Mouse (Mus musculus) liver, embryonic 15.5 days (tissue): ENCODE measurements around the gene Serpinh1. TPM values are rescaled to one million over a fixed set of nuclear protein-coding genes. Genes with fewer than 3 reads are reported as not detected.

Experiments
- ATAC-seq: fragments of 200-750 bp; cut with Nextera tagmentation; 2 replicates; pipeline ENCODE4 v1.8.0; 2017; ENCODE audit warnings: moderate number of reproducible peaks, mild to moderate bottlenecking, moderate library complexity; ENCODE audit not compliant: insufficient read depth
- H3K27ac ChIP-seq: fragments of 300-500 bp; sonication (generic); replicated peaks from 2 replicates; pipeline ENCODE4 v1.5.1; 2015; ENCODE audit warnings: mild to moderate bottlenecking, inconsistent platforms
- H3K27me3 ChIP-seq: fragments of 300-500 bp; sonication (generic); 2 replicates; pipeline ENCODE4 v1.6.1; 2015; ENCODE audit warnings: mild to moderate bottlenecking, inconsistent platforms
- H3K36me3 ChIP-seq: fragments of 300-500 bp; sonication (generic); replicated peaks from 2 replicates; pipeline ENCODE4 v1.6.1; 2015; ENCODE audit warnings: moderate library complexity, mild to moderate bottlenecking, inconsistent platforms
- H3K4me1 ChIP-seq: fragments of 300-500 bp; sonication (generic); replicated peaks from 2 replicates; pipeline ENCODE4 v1.6.1; 2015; ENCODE audit warnings: inconsistent platforms
- H3K4me2 ChIP-seq: fragments of 300-500 bp; sonication (generic); 2 replicates; pipeline ENCODE4 v1.6.1; 2015; ENCODE audit warnings: moderate library complexity, mild to moderate bottlenecking, inconsistent platforms
- H3K4me3 ChIP-seq: fragments of 300-500 bp; sonication (generic); replicated peaks from 2 replicates; pipeline ENCODE4 v1.5.1; 2015; ENCODE audit warnings: mild to moderate bottlenecking, inconsistent platforms
- H3K9ac ChIP-seq: fragments of 300-500 bp; sonication (generic); 2 replicates; pipeline ENCODE4 v1.6.1; 2015; ENCODE audit warnings: moderate library complexity, mild to moderate bottlenecking, inconsistent platforms
- H3K9me3 ChIP-seq: fragments of 300-500 bp; sonication (generic); replicated peaks from 2 replicates; pipeline ENCODE4 v1.6.1; 2016; ENCODE audit warnings: inconsistent platforms
- WGBS: fragments of 180-500 bp; shearing (Covaris S2); methylation state at CpG from one replicate; pipeline ENCODE4 v1.1.7; 2015; ENCODE audit warnings: mixed read lengths; ENCODE audit not compliant: insufficient replicate concordance; 5-methylcytosine and 5-hydroxymethylcytosine counted together
- polyA plus RNA-seq: library from polyadenylated mRNA; unstranded; fragments of >200 nt; fragmentation: Nextera tagmentation; extraction: Ambion mirVana; gene quantifications from 2 replicates; pipeline ENCODE4 v1.2.1, GENCODE M21; 2015

Gene Serpinh1
- polyA plus RNA-seq, 1 experiment from 2014 or later = 80.5 TPM

DNA sequence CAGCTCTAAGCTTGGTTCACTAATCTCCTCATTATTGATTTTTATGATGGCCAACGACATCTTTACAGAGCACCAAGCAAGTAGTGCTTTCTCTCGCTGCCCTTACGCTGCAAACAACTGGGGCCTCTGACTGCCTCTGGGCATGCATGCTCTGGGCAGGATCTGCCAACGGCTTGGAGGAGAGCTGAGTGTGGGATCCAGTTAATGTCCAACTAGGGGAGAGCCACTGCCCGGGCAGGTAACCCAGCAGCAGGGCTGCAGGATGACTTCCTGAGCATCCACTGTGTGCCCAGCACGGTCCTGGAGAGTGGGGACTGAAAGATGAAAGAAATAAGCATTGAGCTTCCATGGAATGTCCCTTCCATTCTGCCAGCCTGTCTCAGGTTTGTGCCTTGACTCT is 13.7 kb upstream of the Serpinh1 start:
- Histone ChIP-seq H3K4me1 (no peaks in the 10 kb centered on the region), H3K36me3 (no peaks in the 10 kb centered on the region), H3K9ac (no peak overlapping the region), H3K27ac (no peak overlapping the region), H3K27me3 (no peaks in the 10 kb centered on the region; the same call in 1 of the 2 replicates), H3K9me3 (no peaks in the 10 kb centered on the region), H3K4me3 (no peak overlapping the region), H3K4me2 (no peak overlapping the region)
- no peak for ATAC-seq
- 55% methylated on average over 6 of the region's 6 CpGs for WGBS

- ATAC-seq = no peak
- WGBS = 1% methylated on average over 5 of the region's 5 CpGs
- H3K9ac ChIP-seq = no peak overlapping the region
Measured at GRCm38 (mm10) chr7:99365069-99365468, 12.0 kb upstream of the Serpinh1 start.

GRCm38 (mm10) chr7:99362137-99362536 is 9.1 kb upstream of the Serpinh1 start:
- Histone ChIP-seq H3K4me2 (no peak overlapping the region), H3K36me3 (no peaks in the 10 kb centered on the region), H3K27ac (no peak overlapping the region), H3K9me3 (no peaks in the 10 kb centered on the region), H3K4me3 (no peak overlapping the region), H3K27me3 (no peaks in the 10 kb centered on the region; the same call in 1 of the 2 replicates), H3K9ac (no peak overlapping the region), H3K4me1 (peaks cover 4% of the 10 kb centered on the region; the same call in 1 of the 2 replicates)
- ATAC-seq = no peak
- WGBS = 63% methylated on average over 2 of the region's 2 CpGs

More at GRCm38 (mm10) chr7:99365069-99365468, 12.0 kb upstream of the Serpinh1 start:
- H3K4me2 ChIP-seq = no peak overlapping the region
- H3K27me3 ChIP-seq = no peaks in the 10 kb centered on the region; the same call in 1 of the 2 replicates
- H3K4me3 ChIP-seq = no peak overlapping the region
- H3K27ac ChIP-seq = no peak overlapping the region
- H3K36me3 ChIP-seq = no peaks in the 10 kb centered on the region
- no peaks in the 10 kb centered on the region for H3K4me1 ChIP-seq
- H3K9me3 ChIP-seq = no peaks in the 10 kb centered on the region

DNA sequence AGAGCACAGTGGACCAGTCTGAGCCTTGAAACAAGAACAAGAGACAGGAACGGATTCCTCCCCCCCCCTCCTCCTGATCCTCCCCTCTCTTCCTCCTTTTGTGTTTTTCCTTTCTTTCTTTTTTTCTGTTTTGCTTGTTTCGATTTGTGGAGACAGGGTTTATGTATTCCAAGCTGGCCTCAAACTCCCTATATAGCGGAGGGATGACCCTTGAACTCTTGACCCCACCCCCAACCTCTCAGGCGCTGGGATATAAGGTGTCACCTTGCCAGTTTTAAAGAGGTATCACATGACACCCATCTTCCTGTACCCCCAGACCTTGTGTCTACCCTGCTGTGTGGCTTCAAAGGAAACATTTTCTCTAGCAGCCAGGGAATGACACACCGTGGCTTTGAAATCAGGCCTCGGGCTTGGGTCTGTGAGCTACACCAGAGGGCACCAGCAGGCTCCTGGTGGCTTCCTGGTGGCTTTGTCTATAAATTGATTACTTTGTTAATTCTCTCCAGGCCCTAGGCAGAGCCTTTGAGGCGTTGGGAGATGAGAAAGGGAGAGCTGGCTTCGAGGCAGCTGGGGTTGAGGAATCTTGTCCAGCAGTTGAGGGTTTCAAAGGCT is 7.9 kb upstream of the Serpinh1 start:
- no peaks in the 10 kb centered on the region for H3K9me3 ChIP-seq
- WGBS = 38% methylated on average over 8 of the region's 8 CpGs
- H3K4me1 ChIP-seq = peaks cover 12% of the 10 kb centered on the region; the same call in 1 of the 2 replicates
- no peak overlapping the region for H3K9ac ChIP-seq
- H3K4me3 ChIP-seq = no peak overlapping the region
- H3K36me3 ChIP-seq = no peaks in the 10 kb centered on the region
- ATAC-seq = no peak
- no peaks in the 10 kb centered on the region for H3K27me3 ChIP-seq
- no peak overlapping the region for H3K27ac ChIP-seq
- no peak overlapping the region for H3K4me2 ChIP-seq

- H3K4me3 ChIP-seq = no peak overlapping the region
- H3K36me3 ChIP-seq = no peaks in the 10 kb centered on the region
- no peak overlapping the region for H3K9ac ChIP-seq
- no peak overlapping the region for H3K4me2 ChIP-seq
- H3K4me1 ChIP-seq = peaks cover 12% of the 10 kb centered on the region; the same call in 1 of the 2 replicates
- H3K9me3 ChIP-seq = no peaks in the 10 kb centered on the region
- H3K27me3 ChIP-seq = 0 out of 2 replicates have a peak, but pooled peaks cover 2% of the 10 kb centered on the region
- ATAC-seq = peak; percentile 41; the same call in 1 of the 2 replicates
- 0 out of 2 replicates have a peak overlapping the region, but pooled peaks have one; percentile 38 for H3K27ac ChIP-seq
- 21% methylated on average over 10 of the region's 10 CpGs for WGBS
Measured at GRCm38 (mm10) chr7:99360021-99360802, 7.2 kb upstream of the Serpinh1 start.

DNA sequence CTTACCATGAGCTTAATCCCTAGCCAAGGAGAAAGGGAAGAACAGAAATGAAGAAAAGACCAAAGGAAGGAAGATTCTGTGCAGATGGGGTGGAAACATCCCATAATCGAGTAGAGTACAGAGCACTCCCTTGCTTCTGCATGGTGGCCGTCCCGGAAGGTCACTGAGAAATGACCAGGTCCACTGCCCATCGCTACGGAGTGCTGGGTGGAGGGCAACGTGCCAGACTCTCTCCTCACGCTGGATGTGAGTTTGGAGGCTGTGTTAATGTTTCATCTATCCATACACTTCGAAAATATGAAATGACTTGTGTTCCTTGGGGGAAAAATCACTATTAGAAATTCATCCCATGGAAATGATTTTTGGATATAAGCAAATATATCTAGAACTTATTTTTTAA is 5.3 kb upstream of the Serpinh1 start:
- Histone ChIP-seq H3K27me3 (peaks cover 14% of the 10 kb centered on the region), H3K9ac (no peak overlapping the region), H3K4me2 (no peak overlapping the region), H3K36me3 (no peaks in the 10 kb centered on the region), H3K4me1 (peaks cover 12% of the 10 kb centered on the region; the same call in 1 of the 2 replicates), H3K4me3 (no peak overlapping the region), H3K27ac (no peak overlapping the region), H3K9me3 (no peaks in the 10 kb centered on the region)
- ATAC-seq = no peak
- 70% methylated on average over 8 of the region's 8 CpGs for WGBS

- Histone ChIP-seq H3K27me3 (peaks cover 26% of the 10 kb centered on the region), H3K4me1 (peaks cover 12% of the 10 kb centered on the region; the same call in 1 of the 2 replicates), H3K9me3 (no peaks in the 10 kb centered on the region), H3K27ac (no peak overlapping the region), H3K9ac (no peak overlapping the region), H3K4me2 (no peak overlapping the region), H3K4me3 (no peak overlapping the region), H3K36me3 (no peaks in the 10 kb centered on the region)
- 49% methylated on average over 7 of the region's 7 CpGs for WGBS
- ATAC-seq = no peak
Measured at GRCm38 (mm10) chr7:99357201-99357600, 4.2 kb upstream of the Serpinh1 start.

DNA sequence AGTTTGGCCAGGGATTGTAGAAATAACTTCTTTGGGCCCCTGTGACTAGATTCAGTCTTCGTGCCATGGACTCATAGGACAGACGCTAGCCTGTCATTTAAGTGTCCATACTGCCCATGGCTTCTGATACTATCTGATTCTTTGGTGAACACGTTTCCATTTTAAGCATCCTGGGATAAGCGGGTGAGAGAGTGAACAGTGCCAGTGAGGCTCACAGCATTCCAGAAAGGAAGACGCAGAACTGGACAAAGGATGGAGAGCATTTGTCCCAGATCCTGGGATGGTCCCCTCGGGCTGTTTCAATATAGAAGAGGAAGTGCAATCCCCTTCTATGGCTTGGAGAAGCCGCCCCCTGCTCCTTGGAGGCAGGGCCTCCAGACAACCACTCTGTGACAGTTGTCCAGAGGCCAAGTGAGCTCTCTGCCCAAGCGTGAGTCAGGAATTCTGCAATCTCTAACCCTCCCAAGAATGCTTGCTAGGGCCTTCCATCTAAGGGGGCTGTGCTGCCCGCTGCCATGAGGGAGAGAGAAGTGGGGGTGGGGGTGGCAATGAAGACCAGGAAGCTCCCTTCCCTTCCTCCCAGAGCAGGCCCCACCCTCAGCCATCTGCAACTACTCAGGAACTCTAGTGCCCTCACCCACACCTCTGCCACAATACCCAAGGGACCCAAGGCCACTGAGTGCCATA is 3.3 kb upstream of the Serpinh1 start:
- Histone ChIP-seq H3K36me3 (no peaks in the 10 kb centered on the region), H3K4me1 (peaks cover 12% of the 10 kb centered on the region; the same call in 1 of the 2 replicates), H3K9me3 (no peaks in the 10 kb centered on the region), H3K4me2 (no peak overlapping the region), H3K27ac (0 out of 2 replicates have a peak overlapping the region, but pooled peaks have one; percentile 41), H3K9ac (no peak overlapping the region), H3K27me3 (peaks cover 34% of the 10 kb centered on the region), H3K4me3 (no peak overlapping the region)
- no peak for ATAC-seq
- 30% methylated on average over 9 of the region's 9 CpGs for WGBS

- H3K4me1 ChIP-seq = peaks cover 12% of the 10 kb centered on the region; the same call in 1 of the 2 replicates
- no peak overlapping the region for H3K4me2 ChIP-seq
- no peaks in the 10 kb centered on the region for H3K9me3 ChIP-seq
- no peak for ATAC-seq
- 28% methylated on average over 7 of the region's 7 CpGs for WGBS
- H3K27ac ChIP-seq = 0 out of 2 replicates have a peak overlapping the region, but pooled peaks have one; percentile 41
- H3K4me3 ChIP-seq = no peak overlapping the region
- H3K9ac ChIP-seq = no peak overlapping the region
- H3K36me3 ChIP-seq = no peaks in the 10 kb centered on the region
- H3K27me3 ChIP-seq = peaks cover 39% of the 10 kb centered on the region
Measured at GRCm38 (mm10) chr7:99355731-99356131, 2.7 kb upstream of the Serpinh1 start.

GRCm38 (mm10) chr7:99351802-99352517 is 1.1 kb downstream of the Serpinh1 start:
- Histone ChIP-seq H3K27ac (no peak overlapping the region), H3K4me1 (peaks cover 7% of the 10 kb centered on the region; the same call in 1 of the 2 replicates), H3K4me3 (peak overlapping the region; percentile 45), H3K9ac (peak overlapping the region; percentile 11; the same call in 1 of the 2 replicates), H3K36me3 (no peaks in the 10 kb centered on the region; the same call in 1 of the 2 replicates), H3K9me3 (no peaks in the 10 kb centered on the region), H3K27me3 (peaks cover 39% of the 10 kb centered on the region), H3K4me2 (peak overlapping the region; percentile 53)
- WGBS = 17% methylated on average over 18 of the region's 18 CpGs
- ATAC-seq = no peak
